Mouse (Mus musculus) cerebellum, adult (tissue): ENCODE data around the gene Tex46.

Source experiments
- ATAC-seq: cut with Nextera tagmentation; 2 replicates; pipeline ENCODE4 v1.9.2; 2017; ENCODE audit warnings: mild to moderate bottlenecking, moderate library complexity, mixed read lengths; ENCODE audit not compliant: insufficient number of reproducible peaks, low FRiP score, low TSS enrichment

Gene Tex46

DNA sequence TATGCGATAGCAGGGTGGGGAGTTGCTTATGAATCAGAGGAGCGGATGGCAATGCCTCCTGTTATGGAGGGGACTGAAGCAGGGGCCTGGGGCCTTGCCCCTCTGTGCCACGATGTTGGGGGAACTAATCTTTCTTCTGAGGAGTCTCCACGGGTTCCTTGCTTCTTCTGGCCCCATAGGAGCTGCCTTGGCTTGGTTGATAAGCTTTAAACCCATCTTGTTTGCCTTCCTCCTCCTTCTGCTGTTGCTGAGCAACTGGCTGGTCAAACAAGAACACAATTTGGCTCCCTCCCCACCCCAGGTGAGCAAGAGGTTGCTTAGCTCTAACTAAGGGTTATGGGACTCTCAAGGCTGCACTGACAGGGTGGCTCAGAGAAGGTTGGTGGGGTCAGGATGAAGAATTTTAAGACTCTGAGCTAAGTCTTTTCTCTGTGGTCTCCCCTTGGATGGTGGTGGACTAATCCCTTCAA lies at the start of gene Tex46:
TSS of gene Tex46 (plus strand) at position 51 of the 470 bp plus-strand sequence.
- no peak for ATAC-seq

DNA sequence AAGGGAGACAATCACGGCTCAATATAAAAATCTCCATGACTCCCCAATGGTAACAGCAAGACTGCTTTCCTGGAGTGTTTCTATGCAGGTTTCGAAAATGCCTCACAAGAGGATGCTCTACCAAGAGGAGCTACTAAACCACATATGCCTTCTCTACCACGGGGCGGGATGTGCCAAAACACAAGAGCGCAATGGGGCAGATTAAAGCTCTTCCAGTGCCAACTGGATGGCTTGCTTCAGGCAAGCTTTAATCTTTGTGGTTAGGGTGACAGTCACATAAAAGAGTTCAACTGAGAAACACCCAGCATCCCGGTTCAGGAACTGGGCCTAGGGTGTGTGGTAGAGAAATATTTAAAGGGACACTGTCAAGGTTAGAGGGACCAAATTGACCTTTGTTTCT lies 47.5 kb upstream of the Tex46 start:
- ATAC-seq = no peak

- ATAC-seq = no peak
These were observed 41.6 kb upstream of the Tex46 start for GRCm38 (mm10) chr4:136568629-136569028.

GRCm38 (mm10) chr4:136569998-136570397 lies 40.2 kb upstream of the Tex46 start:
- ATAC-seq = no peak

DNA sequence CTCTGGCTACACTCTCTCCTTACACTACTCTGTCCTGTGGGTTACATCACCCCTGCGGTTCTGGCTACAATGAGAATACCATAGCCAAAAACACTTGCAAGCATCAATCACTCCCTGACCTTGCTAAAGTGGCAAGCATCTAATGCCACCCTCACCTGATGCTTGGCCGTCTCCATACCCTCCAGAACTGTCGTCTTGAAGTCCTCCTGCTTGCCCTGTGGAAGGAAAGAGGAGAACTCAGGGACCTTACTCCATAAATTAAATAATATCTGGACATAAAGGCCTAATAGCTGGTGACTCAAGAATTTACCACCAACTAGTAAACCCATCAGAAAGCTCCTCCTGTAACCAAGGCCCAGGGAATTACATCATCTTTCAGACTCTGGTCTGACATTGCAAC lies 28.4 kb upstream of the Tex46 start:
- no peak for ATAC-seq

DNA sequence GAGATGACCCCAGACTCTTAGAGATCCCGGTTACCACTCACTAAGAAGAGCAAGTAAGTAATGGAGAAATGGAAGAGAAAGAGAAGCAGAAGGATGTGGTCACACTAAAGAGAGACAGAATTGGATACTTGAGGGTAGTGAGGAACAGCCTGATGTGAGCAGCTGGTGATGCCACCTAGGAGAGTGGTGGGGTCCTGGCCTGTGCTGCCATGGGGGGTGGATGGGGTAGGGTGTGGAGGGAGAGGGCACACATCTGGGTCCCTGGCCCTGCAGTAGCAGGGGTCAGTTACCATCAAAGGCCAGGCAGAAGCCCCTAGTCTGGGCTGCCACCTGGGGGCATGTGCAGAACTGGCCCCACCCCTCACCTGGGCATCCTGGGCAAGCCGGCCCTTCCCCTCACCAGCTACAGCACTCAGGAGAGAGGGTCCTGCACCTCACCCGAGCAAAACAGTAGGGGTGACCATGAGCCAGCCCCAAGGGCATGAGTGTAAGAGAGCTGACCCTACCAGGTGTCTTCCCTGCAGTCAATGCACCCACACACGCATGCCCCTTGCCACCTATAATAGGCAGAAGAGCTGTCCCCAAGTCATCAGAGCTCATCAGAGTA lies 22.9 kb upstream of the Tex46 start:
- no peak for ATAC-seq

DNA sequence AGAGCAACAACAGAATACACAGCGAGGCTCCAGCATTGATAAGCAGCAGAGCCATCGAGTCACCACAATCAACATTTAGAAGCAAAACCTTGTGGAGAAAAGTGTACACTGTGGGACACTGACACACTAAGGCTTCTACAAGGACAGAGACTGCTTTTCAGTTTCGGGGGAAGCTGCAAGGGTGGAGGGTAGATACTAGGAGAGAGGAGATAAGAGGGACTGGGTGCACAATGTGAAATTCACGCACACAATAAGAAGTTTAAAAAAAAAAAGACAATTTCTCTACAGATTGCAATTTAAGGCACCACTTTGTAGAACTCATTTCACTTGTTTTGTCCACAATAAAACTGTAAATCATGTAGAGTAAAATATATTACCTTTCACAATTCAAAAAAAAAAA lies 22.2 kb upstream of the Tex46 start:
- no peak for ATAC-seq

DNA sequence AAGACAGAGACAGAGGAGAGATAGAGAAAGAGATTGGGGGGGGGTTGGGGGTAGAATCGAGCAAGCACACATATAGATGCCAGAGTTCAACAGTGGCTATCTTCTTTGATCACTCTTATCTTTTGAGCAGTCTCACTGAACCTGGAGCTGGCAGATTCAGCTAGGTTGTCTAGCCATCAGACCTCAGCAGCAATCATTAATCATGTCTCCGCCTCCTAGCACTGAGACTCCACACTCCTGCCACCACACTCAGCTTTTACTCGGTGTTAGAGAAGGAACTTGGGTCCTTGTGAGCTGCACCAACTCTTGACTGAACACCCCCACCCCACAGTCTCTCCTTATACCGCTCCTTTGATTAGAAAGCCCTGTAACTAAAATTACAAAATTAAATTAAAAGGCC lies 18.1 kb upstream of the Tex46 start:
- no peak for ATAC-seq

DNA sequence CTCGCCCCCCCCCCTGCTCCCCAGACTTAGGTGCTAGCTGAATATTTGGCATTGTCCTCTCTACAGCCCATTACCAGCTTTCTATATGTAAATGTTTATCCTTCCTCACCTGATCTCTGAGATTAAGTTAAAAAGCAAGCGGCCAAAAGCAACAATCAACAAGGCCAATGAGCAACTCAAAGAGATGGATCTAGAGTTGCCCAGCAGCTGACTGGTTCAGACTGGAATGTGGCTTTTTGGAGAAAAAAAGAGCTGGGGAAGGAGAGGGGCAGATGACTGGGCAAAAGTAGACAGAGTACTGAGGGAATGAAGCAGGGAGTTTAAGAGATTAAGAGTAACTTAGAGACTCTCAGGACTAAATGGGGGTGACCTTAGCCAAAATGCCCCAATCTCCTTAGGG lies 16.2 kb upstream of the Tex46 start:
- ATAC-seq = no peak

- ATAC-seq = no peak
These were observed 15.0 kb upstream of the Tex46 start for GRCm38 (mm10) chr4:136595221-136595620.

GRCm38 (mm10) chr4:136598268-136598876 lies 11.9 kb upstream of the Tex46 start:
- ATAC-seq = no peak

- no peak for ATAC-seq
These were observed 10.4 kb upstream of the Tex46 start for GRCm38 (mm10) chr4:136599869-136600268.

DNA sequence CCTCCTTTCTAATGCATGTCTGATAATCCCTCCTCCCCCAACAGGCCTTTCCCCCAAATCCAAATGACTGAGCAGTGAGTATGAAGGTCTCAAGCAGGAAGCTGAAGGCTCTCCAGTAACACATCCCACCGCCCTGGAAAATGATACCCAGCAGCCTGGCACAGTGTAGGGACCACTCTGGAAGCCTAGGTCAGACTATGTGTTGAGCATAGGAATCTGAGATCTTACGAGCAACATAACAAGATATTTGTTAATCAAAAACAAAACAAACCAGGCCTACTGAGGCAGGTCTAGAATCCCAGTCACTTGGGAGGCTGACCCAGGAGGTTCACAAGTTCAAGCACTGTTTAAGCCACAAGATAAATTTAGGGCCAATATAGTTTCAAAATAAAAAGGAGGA lies 9.7 kb upstream of the Tex46 start:
- no peak for ATAC-seq

DNA sequence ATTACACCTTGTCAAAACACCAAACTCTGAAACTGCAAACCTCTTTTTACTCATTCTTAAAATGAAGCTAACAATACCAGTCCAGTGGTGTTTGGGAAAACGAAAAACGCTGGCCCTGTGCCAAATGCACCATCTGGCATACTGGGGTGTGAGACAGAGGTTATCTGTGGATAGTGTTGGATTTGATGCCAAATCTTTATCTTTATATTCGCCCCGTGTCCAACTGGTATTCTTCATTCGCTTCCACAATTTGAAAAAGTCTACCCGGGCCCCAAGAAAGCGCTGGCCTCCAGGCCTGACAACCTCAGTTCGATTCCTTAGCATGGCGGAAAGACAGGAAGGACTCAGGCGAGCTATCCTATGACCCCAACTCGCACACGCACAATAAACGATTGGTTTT lies 8.8 kb upstream of the Tex46 start:
- ATAC-seq = no peak

GRCm38 (mm10) chr4:136602018-136602554 lies 8.2 kb upstream of the Tex46 start:
- ATAC-seq = peak; percentile 67; the same call in 1 of the 2 replicates

GRCm38 (mm10) chr4:136602568-136602967 lies 7.7 kb upstream of the Tex46 start, which contains the start of gene Kdm1a:
Gene Kdm1a, minus strand, starts transcription at chr4:136602723.
- peak; percentile 92 for ATAC-seq

DNA sequence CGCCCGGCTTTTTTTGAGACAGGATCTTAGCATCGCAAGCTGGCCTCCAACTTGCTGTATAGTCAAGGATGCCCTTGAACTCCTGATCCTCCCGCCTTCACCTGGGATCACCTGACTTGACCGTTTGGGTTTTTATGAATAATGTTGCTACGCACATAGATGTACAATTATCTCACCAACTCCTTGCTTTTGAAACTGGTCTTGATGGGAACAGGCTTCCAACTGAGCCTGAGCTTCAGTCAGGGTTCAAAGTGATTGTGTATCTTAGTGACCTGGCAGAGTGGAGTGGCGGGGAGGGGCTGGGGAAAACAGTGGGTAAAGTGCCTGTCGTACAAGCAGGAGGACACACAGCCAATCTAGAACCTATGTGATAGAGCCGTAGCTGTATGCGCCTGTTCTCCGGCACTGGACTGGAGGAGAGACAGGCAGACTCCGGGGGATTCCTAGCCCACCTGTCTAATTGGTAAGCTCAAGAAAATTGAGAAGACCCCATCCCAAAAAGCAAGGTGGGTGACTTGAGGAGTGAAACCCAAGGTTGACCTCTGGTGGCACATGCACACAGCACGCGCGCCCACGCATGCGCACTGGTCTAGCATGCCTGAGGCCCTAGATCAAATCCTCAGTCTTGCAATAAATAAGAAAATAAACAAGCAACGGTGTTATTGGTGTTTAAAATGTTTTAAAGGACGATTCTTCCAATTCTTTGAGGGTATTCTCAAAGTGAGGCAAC lies 4.3 kb upstream of the Tex46 start:
- ATAC-seq = no peak

GRCm38 (mm10) chr4:136613657-136614056 lies 3.4 kb downstream of the Tex46 start:
- ATAC-seq = no peak

- ATAC-seq = peak; percentile 26; the same call in 1 of the 2 replicates
These were observed 11.1 kb downstream of the Tex46 start for GRCm38 (mm10) chr4:136621336-136621735.

GRCm38 (mm10) chr4:136621956-136622355 lies 11.7 kb downstream of the Tex46 start:
- no peak for ATAC-seq

DNA sequence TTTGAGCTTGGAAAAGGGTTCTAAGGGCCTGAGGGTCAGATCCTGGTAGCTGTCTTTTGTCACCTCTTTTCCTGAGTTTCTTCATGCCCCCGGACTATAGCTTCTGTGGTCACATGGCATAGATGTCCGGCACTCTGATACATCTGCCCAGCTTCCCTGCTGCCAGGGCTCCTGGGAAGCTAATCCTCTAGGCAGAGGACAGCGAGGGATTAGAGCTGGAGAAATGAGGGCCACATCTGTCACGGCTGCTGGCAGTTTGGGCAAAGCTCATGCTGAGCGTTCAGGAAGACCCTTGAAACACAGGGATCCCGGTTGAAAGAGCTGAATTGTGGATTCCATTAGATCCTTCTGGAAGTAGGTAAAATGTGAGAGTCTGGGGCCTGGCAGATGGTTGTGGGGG lies 12.2 kb downstream of the Tex46 start, which contains the start of gene Lactbl1:
TSS of gene Lactbl1 (plus strand) at position 234 of the 400 bp plus-strand sequence.
- ATAC-seq = no peak
